14 mouse cellular contexts compared by ENCODE assay signal in the genomic region with DNA sequence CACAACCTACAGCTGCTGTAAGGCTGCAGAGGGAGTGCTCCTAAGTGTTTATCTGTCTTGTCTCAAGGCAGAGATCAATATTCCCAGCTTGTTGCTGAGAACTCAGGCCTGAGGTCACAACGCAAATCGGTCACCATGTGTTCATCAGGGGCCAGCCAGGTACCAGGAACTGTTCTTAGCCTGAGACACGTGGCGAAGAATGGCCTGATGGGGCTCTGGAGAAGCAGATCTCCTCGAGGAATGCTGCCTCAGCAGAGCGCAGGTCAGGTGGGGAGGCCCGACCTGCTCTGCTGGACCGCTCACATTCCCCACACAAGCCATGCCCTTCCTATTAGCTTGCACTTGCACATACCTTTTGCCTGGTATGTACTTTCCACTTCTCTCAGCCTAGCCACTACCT. TPM values are rescaled to one million over a fixed set of nuclear protein-coding genes. Genes with fewer than 3 reads are reported as not detected.
DNase-seq lines count a peak whose midpoint lies in the region; ATAC-seq and TF ChIP-seq lines count a peak whose summit lies in the region.
"Had no signal": no experiment of that assay in that cellular context is flagged by ENCODE, and none has a peak within 500 bp of the region (broad histone marks: within the 10 kb centered on the region; RNA-seq: fewer than 3 reads in every experiment).

No protein-coding gene starts in this region.

- TF ChIP-seq CTCF in hindbrain, postnatal 0 days (IDR thresholded peaks at IDR 0.05; ENCODE audit: low read depth), result no peak
- TF ChIP-seq CTCF in liver, postnatal 0 days (IDR thresholded peaks at IDR 0.05; ENCODE audit: low read depth), result no peak

- ATAC-seq in embryonic facial prominence, embryonic 14.5 days (ENCODE audit: low read depth), result 0 out of 2 replicates have a peak, but pooled peaks have one; percentile 46
- peak; percentile 73 for ATAC-seq in kidney, embryonic 16.5 days (ENCODE audit: low FRiP score, low TSS enrichment)
- ATAC-seq in hindbrain, postnatal 0 days, result no peak
- ATAC-seq in liver, postnatal 0 days, result no peak
- ATAC-seq in activated CD4-positive, CD25-positive, alpha-beta regulatory T cell, adult 4 months, result no peak

- WGBS in embryonic facial prominence, embryonic 14.5 days, result 63% methylated on average over 8 of the region's 8 CpGs
- 32% methylated on average over 8 of the region's 8 CpGs for WGBS in kidney, embryonic 16.5 days
- 82% methylated on average over 8 of the region's 8 CpGs for WGBS in hindbrain, postnatal 0 days
- WGBS in liver, postnatal 0 days (ENCODE audit: insufficient replicate concordance), result 81% methylated on average over 8 of the region's 8 CpGs

- H3K9me3 ChIP-seq in ES-E14 (ENCODE audit: control insufficient read depth, insufficient read depth, low read depth, low read length), result no peaks in the 10 kb centered on the region
- H3K9me3 ChIP-seq in embryonic facial prominence, embryonic 14.5 days (ENCODE audit: control insufficient read depth, low read length), result no peaks in the 10 kb centered on the region
- no peaks in the 10 kb centered on the region for H3K9me3 ChIP-seq in kidney, embryonic 16.5 days (ENCODE audit: low read length)
- H3K9me3 ChIP-seq in hindbrain, postnatal 0 days (ENCODE audit: low read length), result no peaks in the 10 kb centered on the region
- H3K9me3 ChIP-seq in liver, postnatal 0 days (ENCODE audit: low read length), result no peaks in the 10 kb centered on the region
- H3K9me3 ChIP-seq: megakaryocyte, embryonic 14.5 days had no signal

- no peak overlapping the region for H3K4me2 ChIP-seq in embryonic facial prominence, embryonic 14.5 days (ENCODE audit: low read depth, low read length)
- no peak overlapping the region for H3K4me2 ChIP-seq in kidney, embryonic 16.5 days (replicated peaks; ENCODE audit: low read depth, low read length)
- no peak overlapping the region for H3K4me2 ChIP-seq in hindbrain, postnatal 0 days (ENCODE audit: low read depth, low read length)
- H3K4me2 ChIP-seq in liver, postnatal 0 days (ENCODE audit: low read depth, low read length), result no peak overlapping the region

- H3K27ac ChIP-seq in ES-E14 (ENCODE audit: insufficient read depth, low read depth, low read length, poor library complexity, severe bottlenecking), result no peak overlapping the region
- H3K27ac ChIP-seq in embryonic facial prominence, embryonic 14.5 days (replicated peaks; ENCODE audit: low read depth, low read length), result no peak overlapping the region; the same call in 1 of the 2 replicates
- peak overlapping the region; percentile 93 for H3K27ac ChIP-seq in kidney, embryonic 16.5 days (ENCODE audit: low read length)
- no peak overlapping the region for H3K27ac ChIP-seq in hindbrain, postnatal 0 days
- no peak overlapping the region for H3K27ac ChIP-seq in liver, postnatal 0 days (ENCODE audit: low read depth)

- H3K4me1 ChIP-seq in ES-E14 (ENCODE audit: control insufficient read depth in 2 of 2, insufficient read depth in 2 of 2, low read length in 2 of 2, poor library complexity in 1 of 2), result peaks cover 2 to 3% of the 10 kb centered on the region in 2 experiments; a peak in 2 of 4 replicates
- peaks cover 24% of the 10 kb centered on the region for H3K4me1 ChIP-seq in embryonic facial prominence, embryonic 14.5 days (ENCODE audit: control insufficient read depth, insufficient read depth, low read length)
- H3K4me1 ChIP-seq in kidney, embryonic 16.5 days (ENCODE audit: insufficient read depth, low read length), result peaks cover 47% of the 10 kb centered on the region
- H3K4me1 ChIP-seq in hindbrain, postnatal 0 days (ENCODE audit: insufficient read depth, low read length), result no peaks in the 10 kb centered on the region
- H3K4me1 ChIP-seq in liver, postnatal 0 days (ENCODE audit: insufficient read depth), result peaks cover 5% of the 10 kb centered on the region

- no peaks in the 10 kb centered on the region for H3K36me3 ChIP-seq in ES-E14 (ENCODE audit: control insufficient read depth, insufficient read depth, low read length, poor library complexity, severe bottlenecking)
- H3K36me3 ChIP-seq in embryonic facial prominence, embryonic 14.5 days (ENCODE audit: control insufficient read depth, insufficient read depth, low read length), result no peaks in the 10 kb centered on the region
- H3K36me3 ChIP-seq in kidney, embryonic 16.5 days (ENCODE audit: insufficient read depth, low read length), result no peaks in the 10 kb centered on the region
- H3K36me3 ChIP-seq in hindbrain, postnatal 0 days (ENCODE audit: insufficient read depth, low read length), result no peaks in the 10 kb centered on the region
- 0 out of 2 replicates have a peak, but pooled peaks cover 2% of the 10 kb centered on the region for H3K36me3 ChIP-seq in liver, postnatal 0 days (replicated peaks; ENCODE audit: insufficient read depth, low read length)

- H3K4me3 ChIP-seq in ES-E14 (ENCODE audit: insufficient read depth in 1 of 2, low read depth in 1 of 2, low read length in 2 of 2, poor library complexity in 1 of 2, severe bottlenecking in 1 of 2), result no peak overlapping the region
- no peak overlapping the region for H3K4me3 ChIP-seq in embryonic facial prominence, embryonic 14.5 days (ENCODE audit: low read depth, low read length)
- no peak overlapping the region for H3K4me3 ChIP-seq in kidney, embryonic 16.5 days (ENCODE audit: low read length)
- no peak overlapping the region for H3K4me3 ChIP-seq in hindbrain, postnatal 0 days (ENCODE audit: low read length)
- no peak overlapping the region for H3K4me3 ChIP-seq in liver, postnatal 0 days (ENCODE audit: low read depth, low read length)
- H3K4me3 ChIP-seq: megakaryocyte, embryonic 14.5 days had no signal

- in situ Hi-C loops in ES-E14 (cut with MboI; ENCODE audit: low sequenced_read_pairs in 2 of 2, unreplicated experiment in 2 of 2), result no loop called here

- TF ChIP-seq EP300 in liver, postnatal 0 days (IDR thresholded peaks at IDR 0.05; ENCODE audit: low read depth), result no peak

- no peak overlapping the region for H3K9ac ChIP-seq in ES-E14 (ENCODE audit: insufficient read depth, low read depth, low read length, poor library complexity, severe bottlenecking)
- H3K9ac ChIP-seq in embryonic facial prominence, embryonic 14.5 days (ENCODE audit: low read depth, low read length), result no peak overlapping the region
- 0 out of 2 replicates have a peak overlapping the region, but pooled peaks have one; percentile 7 for H3K9ac ChIP-seq in kidney, embryonic 16.5 days (replicated peaks; ENCODE audit: low read length)
- no peak overlapping the region for H3K9ac ChIP-seq in hindbrain, postnatal 0 days (replicated peaks; ENCODE audit: low read length)
- H3K9ac ChIP-seq in liver, postnatal 0 days (replicated peaks), result no peak overlapping the region

- no peak for DNase-seq in ES-E14 (ENCODE audit: low read depth, low spot score)
- DNase-seq in embryonic facial prominence, embryonic 14.5 days (ENCODE audit: low spot score), result no peak
- DNase-seq in lung, postnatal 10 days, result peak; percentile 49
- no peak for DNase-seq in hindbrain, postnatal 0 days (ENCODE audit: low spot score)
- no peak for DNase-seq in liver, postnatal 0 days
- DNase-seq in cerebellum, adult 11-12 months, result no peak
- DNase-seq: cerebellum, postnatal 36 days; heart, adult 18-20 months; right cerebral cortex, postnatal 14 days had no signal

- no peaks in the 10 kb centered on the region for H3K27me3 ChIP-seq in embryonic facial prominence, embryonic 14.5 days (replicated peaks; ENCODE audit: control insufficient read depth, insufficient read depth, low read length)
- no peaks in the 10 kb centered on the region for H3K27me3 ChIP-seq in kidney, embryonic 16.5 days (ENCODE audit: insufficient read depth, low read length)
- no peaks in the 10 kb centered on the region for H3K27me3 ChIP-seq in hindbrain, postnatal 0 days (ENCODE audit: insufficient read depth, low read length)
- H3K27me3 ChIP-seq in liver, postnatal 0 days (ENCODE audit: insufficient read depth, low read length), result no peaks in the 10 kb centered on the region
- H3K27me3 ChIP-seq: Patski had no signal

RNA-seq across cellular contexts. Expression of gene Tbc1d10a, which starts 10.0 kb away (rescaled TPM):
- total RNA-seq in ES-E14 (2012; rRNA removed), result 40.9 and 45.7 TPM in 2 replicates
- polyA plus RNA-seq in embryonic facial prominence, embryonic 14.5 days (2014; fragmentation: Nextera tagmentation; extraction: Ambion mirVana), result 30.6 and 31.0 TPM in 2 replicates
- 49.0 and 51.3 TPM in 2 replicates for polyA plus RNA-seq in kidney, embryonic 16.5 days (2015; fragmentation: Nextera tagmentation; extraction: Ambion mirVana)
- 59.1 and 60.8 TPM in 2 replicates for total RNA-seq in hindbrain, postnatal 0 days (2014; rRNA removed)
- polyA plus RNA-seq in hindbrain, postnatal 0 days (2015; fragmentation: Nextera tagmentation; extraction: Ambion mirVana), result 34.2 TPM in 2 replicates
- 5.6 and 7.0 TPM in 2 replicates for polyA plus RNA-seq in liver, postnatal 0 days (2015; fragmentation: Nextera tagmentation; extraction: Ambion mirVana)
- polyA plus RNA-seq in activated CD4-positive, CD25-positive, alpha-beta regulatory T cell, adult 4 months (2017; shearing (Covaris generic)), result 10 to 100 TPM; 23.8 to 25.6 TPM

RNA-seq across cellular contexts. Expression of gene Castor1, which starts 21.4 kb away (rescaled TPM):
- 45.5 and 72.0 TPM in 2 replicates for total RNA-seq in ES-E14 (2012; rRNA removed)
- polyA plus RNA-seq in embryonic facial prominence, embryonic 14.5 days (2014; fragmentation: Nextera tagmentation; extraction: Ambion mirVana), result 11.5 and 12.7 TPM in 2 replicates
- 6.8 and 7.6 TPM in 2 replicates for polyA plus RNA-seq in kidney, embryonic 16.5 days (2015; fragmentation: Nextera tagmentation; extraction: Ambion mirVana)
- 20.6 and 20.7 TPM in 2 replicates for total RNA-seq in hindbrain, postnatal 0 days (2014; rRNA removed)
- 10.6 and 12.4 TPM in 2 replicates for polyA plus RNA-seq in hindbrain, postnatal 0 days (2015; fragmentation: Nextera tagmentation; extraction: Ambion mirVana)
- polyA plus RNA-seq in liver, postnatal 0 days (2015; fragmentation: Nextera tagmentation; extraction: Ambion mirVana), result 1.8 and 2.0 TPM in 2 replicates
- 10 to 100 TPM; 37.5 to 42.0 TPM for polyA plus RNA-seq in activated CD4-positive, CD25-positive, alpha-beta regulatory T cell, adult 4 months (2017; shearing (Covaris generic))

RNA-seq across cellular contexts. Expression of gene Sf3a1, which starts 36.5 kb away (rescaled TPM):
- total RNA-seq in ES-E14 (2012; rRNA removed), result 49.1 and 57.4 TPM in 2 replicates
- polyA plus RNA-seq in embryonic facial prominence, embryonic 14.5 days (2014; fragmentation: Nextera tagmentation; extraction: Ambion mirVana), result 51.4 and 54.0 TPM in 2 replicates
- 54.5 and 65.5 TPM in 2 replicates for polyA plus RNA-seq in kidney, embryonic 16.5 days (2015; fragmentation: Nextera tagmentation; extraction: Ambion mirVana)
- 41.9 and 45.4 TPM in 2 replicates for total RNA-seq in hindbrain, postnatal 0 days (2014; rRNA removed)
- 30.6 and 31.6 TPM in 2 replicates for polyA plus RNA-seq in hindbrain, postnatal 0 days (2015; fragmentation: Nextera tagmentation; extraction: Ambion mirVana)
- polyA plus RNA-seq in liver, postnatal 0 days (2015; fragmentation: Nextera tagmentation; extraction: Ambion mirVana), result 8.5 and 8.8 TPM in 2 replicates
- 10 to 100 TPM; 49.6 to 53.0 TPM for polyA plus RNA-seq in activated CD4-positive, CD25-positive, alpha-beta regulatory T cell, adult 4 months (2017; shearing (Covaris generic))

RNA-seq across cellular contexts. Expression of gene Ccdc157, which starts 36.5 kb away (rescaled TPM):
- 4.3 and 5.8 TPM in 2 replicates for total RNA-seq in ES-E14 (2012; rRNA removed)
- polyA plus RNA-seq in embryonic facial prominence, embryonic 14.5 days (2014; fragmentation: Nextera tagmentation; extraction: Ambion mirVana), result 6.1 and 6.7 TPM in 2 replicates
- 9.4 and 10.7 TPM in 2 replicates for polyA plus RNA-seq in kidney, embryonic 16.5 days (2015; fragmentation: Nextera tagmentation; extraction: Ambion mirVana)
- 20.8 TPM in 2 replicates for total RNA-seq in hindbrain, postnatal 0 days (2014; rRNA removed)
- 10.3 and 10.9 TPM in 2 replicates for polyA plus RNA-seq in hindbrain, postnatal 0 days (2015; fragmentation: Nextera tagmentation; extraction: Ambion mirVana)
- 0.36 and 0.52 TPM in 2 replicates for polyA plus RNA-seq in liver, postnatal 0 days (2015; fragmentation: Nextera tagmentation; extraction: Ambion mirVana)
- 1 to 10 TPM; 1.4 to 2.7 TPM for polyA plus RNA-seq in activated CD4-positive, CD25-positive, alpha-beta regulatory T cell, adult 4 months (2017; shearing (Covaris generic))

RNA-seq across cellular contexts. Expression of gene Osm, which starts 39.6 kb away (rescaled TPM):
- total RNA-seq in ES-E14 (2012; rRNA removed), result 0.98 and 1.8 TPM in 2 replicates
- 0.12 and 0.17 TPM in 2 replicates for polyA plus RNA-seq in embryonic facial prominence, embryonic 14.5 days (2014; fragmentation: Nextera tagmentation; extraction: Ambion mirVana)
- not detected in 2 replicates for polyA plus RNA-seq in kidney, embryonic 16.5 days (2015; fragmentation: Nextera tagmentation; extraction: Ambion mirVana)
- total RNA-seq in hindbrain, postnatal 0 days (2014; rRNA removed), result 0.40 TPM in 1 of 2 replicates, not detected in the other
- 0.08 TPM in 1 of 2 replicates, not detected in the other for polyA plus RNA-seq in hindbrain, postnatal 0 days (2015; fragmentation: Nextera tagmentation; extraction: Ambion mirVana)
- 0.58 and 1.3 TPM in 2 replicates for polyA plus RNA-seq in liver, postnatal 0 days (2015; fragmentation: Nextera tagmentation; extraction: Ambion mirVana)
- polyA plus RNA-seq in activated CD4-positive, CD25-positive, alpha-beta regulatory T cell, adult 4 months (2017; shearing (Covaris generic)), result 10 to 100 TPM; 18.0 to 19.8 TPM
- total RNA-seq: heart, postnatal 25 days had no signal
- polyA plus RNA-seq: Patski had no signal

Comparison
In these comparisons a context has a peak if more than half of its experiments do, and no peak if none do; other contexts are left out.
1. ATAC-seq: peak in embryonic facial prominence, embryonic 14.5 days (single experiment) and kidney, embryonic 16.5 days (single experiment); none in hindbrain, postnatal 0 days (single experiment), liver, postnatal 0 days (single experiment) and activated CD4-positive, CD25-positive, alpha-beta regulatory T cell, adult 4 months (single experiment).